Mouse (Mus musculus) 3134 (cell line): ENCODE measurements at regions not wholly inside any gene's neighbourhood (a gene's known extent, or its start where the extent isn't known, plus 50 kb on each side); places are given as distances from the start of the nearest gene placed in this dataset.

ENCODE experiments used
- DNase-seq: peaks from one replicate; pipeline ENCODE4 v3.0.0-alpha.2; 2011; ENCODE audit warnings: low spot score; ENCODE audit not compliant: insufficient read length; ENCODE audit errors: extremely low read depth

DNA sequence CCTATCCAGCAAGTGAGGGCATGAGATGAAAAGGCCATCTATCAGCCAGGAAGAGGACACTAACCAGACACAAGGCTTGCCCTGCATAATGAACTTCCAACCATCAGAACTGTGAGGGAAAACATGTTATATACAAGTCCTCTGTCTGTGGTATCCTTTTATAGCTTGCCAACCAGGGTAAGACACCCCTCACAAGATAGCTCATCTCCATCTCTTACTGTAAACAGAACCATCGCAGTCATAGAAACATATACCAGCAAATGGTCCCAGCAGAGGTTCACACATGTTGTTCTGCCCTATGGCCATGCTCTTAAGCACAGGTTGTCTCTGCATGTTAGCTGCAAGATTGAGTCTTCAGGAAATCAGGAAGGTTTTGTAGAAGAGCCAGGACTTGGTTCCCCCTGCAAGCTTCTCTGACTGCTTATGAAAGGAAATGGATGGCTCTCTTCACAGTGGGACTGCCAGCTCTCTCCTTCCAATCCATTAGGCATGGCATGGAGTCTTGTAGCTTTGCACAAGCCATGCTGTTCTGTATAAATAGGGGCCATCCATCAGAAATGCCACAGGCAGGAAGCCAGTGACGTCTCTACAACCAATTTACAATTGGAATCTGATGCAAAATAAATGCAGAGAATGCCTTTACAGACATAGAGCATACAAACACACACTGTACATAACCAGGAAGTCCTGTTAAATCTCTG lies 1514.0 kb upstream of the Lrrc6 start:
- DNase-seq: no peak

DNA sequence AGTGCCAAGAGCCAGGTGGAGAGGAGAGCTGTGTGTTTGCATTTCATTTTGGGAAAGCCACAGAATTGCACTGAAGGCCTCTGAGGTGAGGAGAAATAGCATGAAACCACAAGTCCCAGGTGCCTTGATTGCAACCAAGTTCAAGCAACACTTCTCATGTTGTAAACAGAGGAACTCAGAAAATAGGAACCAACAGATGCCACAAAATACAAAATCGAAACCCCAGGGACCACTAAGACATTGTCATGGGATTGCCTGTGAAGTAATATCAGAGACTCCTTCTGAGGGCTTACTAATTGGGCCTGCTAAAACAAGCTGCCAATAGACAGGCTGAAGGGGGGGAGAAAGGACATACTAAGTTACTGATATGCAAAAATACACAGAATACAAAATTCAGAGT lies 1510.5 kb upstream of the Lrrc6 start:
- DNase-seq: no peak

DNA sequence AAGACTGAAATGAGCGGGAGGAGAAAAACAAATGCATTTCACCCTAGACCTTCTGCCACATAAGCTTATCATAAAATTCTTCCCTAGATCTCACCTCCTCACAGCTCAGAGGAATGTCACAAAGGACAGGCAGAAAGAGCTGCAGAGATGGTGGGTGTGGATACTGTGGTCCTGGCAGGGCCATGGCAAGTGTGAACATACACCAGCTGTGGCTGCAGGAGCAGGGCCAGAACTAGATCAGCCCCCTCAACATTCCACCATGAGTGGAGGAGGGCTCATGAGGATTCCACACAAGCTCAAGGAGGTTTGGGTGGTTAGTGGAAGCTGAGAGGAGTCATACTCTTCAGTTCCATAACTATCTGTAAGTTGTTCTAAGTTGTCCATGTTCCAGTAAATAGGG lies 1509.5 kb upstream of the Lrrc6 start:
- DNase-seq: no peak

DNA sequence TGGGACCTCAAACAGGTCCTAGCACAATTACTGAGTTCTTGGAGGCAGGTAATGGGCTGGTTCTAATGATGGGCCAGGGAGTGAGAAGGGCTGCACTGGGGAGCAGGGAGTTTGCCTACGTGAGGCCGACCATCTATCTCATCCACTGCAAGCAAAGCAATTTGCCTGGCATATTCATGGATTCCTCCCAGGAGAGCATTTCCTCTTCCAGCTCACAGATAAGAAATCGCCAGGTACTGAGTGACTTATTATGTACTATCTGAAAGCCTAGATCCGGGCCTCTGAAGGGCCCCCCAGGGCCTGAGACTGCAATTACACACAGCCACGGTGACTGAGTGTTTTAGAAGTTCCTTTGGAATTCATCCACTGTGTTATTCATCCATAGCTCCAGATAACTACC lies 1504.1 kb upstream of the Lrrc6 start:
- DNase-seq: no peak

DNA sequence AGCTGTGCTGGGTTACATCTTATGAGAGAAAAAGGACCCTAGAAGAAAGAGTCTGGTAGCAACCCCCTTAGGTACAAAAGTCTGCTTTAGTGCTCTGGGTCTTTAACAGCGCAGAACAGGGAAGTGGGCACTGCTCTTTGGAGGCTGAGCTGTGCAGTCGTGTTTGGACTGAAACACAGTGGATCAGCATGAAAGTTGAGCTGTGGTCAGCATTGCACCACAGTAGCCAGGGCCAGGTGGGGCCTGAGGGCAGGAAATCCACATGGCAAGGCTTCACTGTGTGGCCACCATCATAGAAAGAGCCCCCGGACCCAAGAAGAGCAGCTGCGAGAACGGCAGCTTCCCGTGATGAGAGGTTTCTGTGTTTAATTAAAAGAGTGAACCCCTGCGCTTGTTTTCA lies 1495.8 kb upstream of the Lrrc6 start:
- DNase-seq: no peak

DNA sequence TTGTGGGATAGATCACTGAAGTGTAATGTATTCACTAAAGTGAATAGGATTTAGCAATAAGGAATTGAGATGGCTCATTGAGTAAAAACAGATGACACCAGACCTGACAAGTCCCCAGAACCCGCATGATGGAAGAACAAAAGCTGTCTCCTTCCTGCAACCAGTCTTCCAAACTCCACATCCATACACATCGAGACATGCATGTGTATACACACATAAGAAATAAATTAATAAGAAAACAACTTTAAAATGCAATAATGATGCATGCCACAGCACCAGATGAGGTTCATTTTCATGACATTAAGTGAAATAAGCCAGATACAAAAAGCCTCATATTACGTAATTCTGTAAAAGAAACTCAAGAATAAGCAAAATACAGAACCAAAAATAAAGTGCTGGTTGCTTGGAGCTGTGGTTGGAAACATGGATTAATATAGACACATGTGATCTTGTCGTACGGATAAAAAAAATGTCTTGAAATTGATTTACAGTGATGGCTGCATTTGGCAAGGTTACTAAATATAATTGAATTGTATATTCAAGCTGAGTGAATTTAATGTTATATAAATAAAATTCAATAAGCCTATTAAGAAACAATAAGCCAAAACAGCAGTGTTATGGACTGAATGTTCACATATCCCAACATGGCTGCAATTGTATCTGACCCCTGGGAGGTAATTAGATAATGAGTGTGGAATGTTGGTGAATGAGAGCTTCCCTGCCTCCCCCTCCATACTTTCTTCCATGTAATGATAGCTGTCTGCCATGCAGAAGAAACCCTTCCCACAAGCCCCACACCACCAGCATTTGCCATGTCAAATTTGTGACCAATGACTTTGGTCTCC lies 1488.9 kb upstream of the Lrrc6 start:
- DNase-seq: no peak

DNA sequence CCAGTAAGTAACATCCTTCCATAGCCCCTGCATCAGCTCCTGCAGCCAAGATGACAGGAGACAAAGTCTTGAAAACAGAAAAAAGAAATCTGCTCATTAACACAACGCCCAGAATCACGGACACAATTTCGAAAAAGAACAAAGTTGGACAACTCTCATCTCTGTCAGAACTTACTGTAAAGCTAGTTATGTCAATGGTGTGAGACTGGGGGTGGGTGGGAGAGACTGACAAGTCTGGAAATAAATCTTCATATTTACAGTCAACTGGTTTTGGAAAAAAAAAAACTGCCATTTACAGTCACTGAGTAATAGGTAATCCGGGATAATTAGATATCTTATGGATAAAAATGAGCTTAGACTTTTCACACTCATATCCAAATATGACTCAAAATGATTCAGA lies 1487.2 kb upstream of the Lrrc6 start:
- no peak for DNase-seq

DNA sequence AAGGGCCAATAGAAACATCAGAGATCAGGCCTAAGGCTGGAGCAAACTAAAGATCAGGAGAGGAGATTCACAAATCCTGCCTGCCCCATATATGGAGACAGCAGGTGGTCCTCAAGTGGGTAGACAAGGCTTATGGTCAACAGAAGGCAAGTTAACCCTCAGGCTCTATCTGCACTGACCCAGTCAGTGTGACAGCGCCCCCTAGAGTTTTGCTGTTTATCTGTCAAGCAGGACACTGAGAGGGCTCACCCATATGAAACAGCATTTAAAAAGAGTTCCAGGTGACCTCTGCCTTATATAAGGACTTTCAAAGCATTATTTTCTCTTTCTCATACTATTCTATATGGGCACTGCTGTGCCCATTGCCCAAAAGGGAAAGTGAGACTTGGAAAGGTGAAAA lies 1482.5 kb upstream of the Lrrc6 start:
- DNase-seq: no peak

DNA sequence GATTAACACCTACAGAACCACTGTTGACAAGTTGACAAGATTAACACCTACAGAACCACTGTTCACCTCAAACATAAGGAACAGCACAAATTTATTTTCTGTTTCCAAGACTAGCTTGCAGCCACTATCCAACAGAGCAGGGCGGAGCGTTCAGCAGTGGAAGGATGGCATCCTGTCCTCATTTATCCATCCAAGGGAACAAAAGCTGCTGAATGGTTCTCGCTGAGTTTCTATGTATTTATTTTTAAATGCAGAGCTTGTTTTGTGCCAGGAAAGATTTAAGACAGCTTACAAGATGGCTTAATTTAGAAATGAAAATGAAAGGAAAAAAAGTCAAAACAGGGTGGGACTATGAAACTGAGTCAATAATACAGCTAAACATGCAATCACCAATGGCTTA lies 1481.2 kb upstream of the Lrrc6 start:
- no peak for DNase-seq

DNA sequence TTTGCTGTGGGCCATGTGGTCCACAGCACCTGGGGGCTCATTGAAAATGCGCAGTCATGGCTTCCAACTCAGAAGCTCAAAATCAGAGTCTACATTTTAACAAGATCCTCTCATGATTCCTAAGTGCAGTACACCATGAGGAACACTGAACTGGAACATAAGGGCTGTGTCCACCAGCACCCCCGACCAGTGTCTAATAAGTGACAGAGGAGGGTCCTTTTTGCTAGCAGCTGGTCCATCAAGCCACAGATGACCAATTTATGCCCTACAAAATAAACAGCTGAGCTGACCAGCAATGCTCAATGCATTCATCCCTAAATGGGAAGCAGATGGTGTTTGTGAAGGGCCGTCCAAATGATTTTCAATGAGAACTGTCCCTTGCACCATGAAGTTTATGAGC lies 1478.7 kb upstream of the Lrrc6 start:
- DNase-seq: no peak

DNA sequence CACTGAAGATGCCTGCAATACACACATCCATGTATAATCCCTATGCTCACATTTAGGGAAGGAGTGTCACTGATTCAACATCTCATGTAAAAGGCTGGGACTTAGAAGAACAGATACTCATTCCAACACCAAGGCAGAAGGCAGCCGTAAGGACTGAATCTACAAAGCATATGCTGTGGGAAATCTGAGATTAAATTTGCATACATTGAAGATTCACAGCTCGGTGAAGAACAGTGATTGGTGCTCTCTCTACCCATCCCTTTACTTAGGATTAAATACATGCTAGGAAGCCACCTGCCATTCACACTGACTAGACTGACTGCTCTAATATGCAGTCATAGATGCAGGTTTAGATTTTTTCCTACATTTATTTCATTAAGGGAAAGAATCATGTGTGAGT lies 1476.5 kb upstream of the Lrrc6 start:
- no peak for DNase-seq

DNA sequence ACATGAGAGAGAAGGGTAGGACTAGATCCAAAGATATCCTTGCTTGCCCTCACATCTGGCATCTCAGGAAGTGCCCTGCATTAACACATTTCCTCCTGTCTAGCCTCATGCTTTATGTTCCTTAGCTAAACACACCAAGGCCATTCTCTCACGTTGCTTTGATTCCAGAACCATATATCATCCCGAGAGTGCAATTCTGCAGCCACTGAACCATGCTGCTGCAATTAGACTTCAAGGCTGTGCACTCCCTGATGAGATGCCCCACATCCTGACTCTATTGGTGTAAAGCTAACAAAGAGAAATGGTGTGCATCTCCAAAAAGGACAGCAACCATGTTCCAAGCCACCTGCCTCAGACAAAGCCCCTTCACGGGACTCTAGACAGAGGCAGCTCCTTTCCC lies 1471.3 kb upstream of the Lrrc6 start:
- DNase-seq: no peak

DNA sequence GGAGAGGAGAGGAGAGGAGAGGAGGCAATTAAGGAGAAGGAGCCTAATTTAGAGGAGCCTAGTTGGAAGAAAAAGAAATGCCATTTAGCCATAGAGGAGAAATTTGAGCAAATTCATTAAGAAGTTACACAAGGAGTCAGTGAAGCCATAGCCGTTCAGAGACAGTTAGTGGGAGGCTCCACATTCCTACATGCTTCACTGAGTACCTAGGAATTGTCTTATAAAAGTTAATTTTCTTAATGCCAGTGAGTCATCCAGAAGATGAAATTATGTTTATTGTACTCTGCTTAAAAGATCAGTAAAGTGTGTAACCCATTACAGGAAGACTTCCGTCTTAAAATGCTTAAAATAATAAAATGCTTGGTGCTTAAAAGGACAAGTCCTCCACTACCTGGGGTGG lies 1453.5 kb upstream of the Lrrc6 start:
- no peak for DNase-seq

DNA sequence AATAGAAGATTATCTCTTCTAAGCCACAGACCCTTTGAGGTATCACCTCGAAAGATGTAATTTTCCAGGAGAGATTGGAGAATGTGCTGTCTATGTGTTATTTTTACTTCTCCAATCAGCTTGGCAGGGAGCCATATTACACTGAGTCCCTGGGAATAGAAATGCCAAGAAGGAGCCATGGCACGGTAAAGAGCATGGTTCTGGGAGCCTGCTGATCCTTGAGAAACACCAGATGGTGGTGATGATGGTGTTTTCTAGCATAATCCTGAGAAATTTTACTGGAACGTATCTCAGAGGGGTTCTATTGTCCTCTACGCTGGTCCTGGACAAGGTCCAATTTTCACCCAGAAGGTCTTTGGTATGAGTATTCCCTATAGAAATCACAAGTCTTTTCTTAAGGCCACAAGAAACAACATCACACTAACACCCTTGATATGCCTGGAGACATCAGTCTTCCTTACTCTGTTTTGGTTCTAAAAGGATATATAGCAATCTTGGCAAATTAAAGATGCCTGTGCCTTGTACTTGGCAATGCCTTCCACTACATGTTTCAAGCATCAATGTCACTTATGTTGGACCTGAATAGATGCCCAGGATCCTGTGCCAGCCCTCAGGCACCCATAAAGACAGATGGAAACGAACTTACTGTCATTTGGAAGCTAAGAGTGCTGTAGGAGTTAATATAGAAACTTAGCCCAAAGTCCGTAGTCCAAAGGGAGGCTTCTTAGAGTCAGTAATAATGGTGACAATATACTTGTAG lies 1449.8 kb upstream of the Lrrc6 start:
- no peak for DNase-seq

DNA sequence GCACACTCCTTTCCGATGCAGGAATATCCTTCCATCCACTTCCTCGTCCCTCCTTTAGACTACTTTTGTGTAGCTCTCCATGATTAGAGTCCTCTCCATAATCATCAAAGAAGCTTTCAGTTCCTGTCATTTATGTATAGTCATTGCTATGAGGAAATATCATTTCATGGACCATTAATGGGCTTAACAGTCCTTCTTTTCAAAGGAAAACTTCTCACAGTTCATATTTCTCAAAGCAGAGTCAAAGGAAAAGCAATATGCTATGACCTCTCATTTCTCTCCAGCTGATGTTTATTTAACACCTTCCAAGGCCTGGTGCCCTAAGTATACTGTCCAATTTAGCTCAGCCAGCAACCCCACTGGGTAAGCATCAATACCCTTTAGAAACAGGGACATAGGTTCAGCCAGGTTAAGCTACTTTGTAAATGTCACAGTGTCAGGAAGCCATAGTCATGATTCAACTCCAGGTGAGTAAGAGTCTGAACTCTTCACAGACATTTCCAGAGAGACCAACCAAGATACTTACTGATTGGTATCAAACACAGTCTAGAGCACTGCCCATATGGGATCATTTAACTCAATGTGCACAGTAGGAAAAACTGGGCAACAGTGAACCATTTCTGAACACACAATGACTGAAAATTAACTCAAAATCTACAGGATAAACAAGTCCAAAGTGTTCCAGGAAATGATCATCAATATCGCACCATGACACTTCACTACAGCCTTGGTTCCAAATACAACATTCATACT lies 1443.8 kb upstream of the Lrrc6 start:
- no peak for DNase-seq

DNA sequence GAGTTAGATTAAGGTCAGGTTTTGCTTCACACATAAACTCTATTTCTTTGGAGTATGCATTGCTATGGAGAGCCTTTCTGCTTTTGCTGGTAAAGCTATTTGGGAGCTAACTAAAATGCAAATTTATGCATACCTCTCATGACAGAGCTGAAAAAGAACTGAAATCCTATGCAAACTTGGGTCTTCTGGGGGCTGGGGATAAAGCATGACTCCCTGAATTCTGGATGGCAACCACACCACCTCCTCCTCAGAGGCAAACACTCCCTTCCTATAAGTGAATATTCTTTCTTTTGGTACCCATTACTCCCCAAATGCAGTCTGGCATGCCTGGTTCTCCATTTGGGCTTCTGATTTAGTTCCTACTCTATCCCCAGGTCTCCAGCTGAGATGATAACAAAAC lies 1442.3 kb upstream of the Lrrc6 start:
- no peak for DNase-seq

DNA sequence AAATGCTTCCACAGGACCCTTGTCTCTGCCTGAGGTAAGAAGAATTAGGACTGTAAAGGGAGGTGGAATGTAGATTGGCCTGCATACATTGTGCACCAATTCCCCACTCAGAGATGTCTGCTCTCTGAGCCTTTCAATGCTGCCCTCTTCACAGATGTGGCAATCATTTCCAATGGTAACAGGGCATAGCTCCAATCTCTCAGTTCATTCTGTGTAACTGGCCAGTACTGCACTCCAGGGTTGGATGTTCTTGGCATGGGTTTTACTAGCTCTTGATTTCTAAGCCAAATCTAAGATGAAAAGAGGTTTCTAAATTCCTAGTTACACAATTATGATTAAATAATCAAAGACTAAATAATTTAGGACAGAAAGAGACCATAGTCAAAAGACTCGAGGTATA lies 1439.8 kb upstream of the Lrrc6 start:
- no peak for DNase-seq

DNA sequence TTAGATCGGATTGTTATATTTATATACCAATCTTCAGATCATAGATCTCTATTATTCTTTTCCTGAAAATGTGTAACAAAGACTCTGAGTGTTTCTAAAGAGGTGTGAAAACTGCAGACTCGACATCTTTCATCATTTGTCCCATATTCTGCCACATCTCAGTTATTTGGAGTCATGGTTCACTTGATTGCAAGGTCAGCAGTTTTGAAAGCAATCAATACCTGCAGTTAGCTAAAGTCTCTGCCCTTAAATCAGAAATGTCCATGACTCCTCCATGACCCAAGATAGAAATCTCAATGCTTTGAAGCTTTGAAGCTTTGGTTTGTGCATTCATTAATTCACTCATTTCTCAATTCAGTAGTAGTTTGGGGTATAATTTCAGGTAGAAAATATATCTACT lies 1424.2 kb upstream of the Lrrc6 start:
- no peak for DNase-seq

DNA sequence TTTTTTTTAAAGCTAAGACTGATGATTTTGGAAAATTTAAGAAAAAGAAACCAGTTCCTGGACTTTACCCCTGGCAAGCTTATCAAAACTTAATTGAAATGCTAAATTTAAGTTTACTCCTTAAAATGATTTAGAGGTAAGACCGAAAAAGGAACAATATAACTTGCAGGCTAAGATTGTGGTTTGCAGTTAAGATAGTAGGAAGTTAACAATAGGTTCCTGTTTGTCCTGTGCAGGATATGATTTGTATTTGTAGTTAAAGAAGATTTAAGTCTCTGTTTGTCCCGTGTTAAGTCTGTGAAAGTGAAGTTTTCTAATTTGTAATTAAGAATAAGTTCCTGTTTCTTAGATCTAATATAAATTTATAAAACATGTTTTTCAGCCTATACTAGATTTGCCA lies 1406.3 kb upstream of the Lrrc6 start:
- no peak for DNase-seq

DNA sequence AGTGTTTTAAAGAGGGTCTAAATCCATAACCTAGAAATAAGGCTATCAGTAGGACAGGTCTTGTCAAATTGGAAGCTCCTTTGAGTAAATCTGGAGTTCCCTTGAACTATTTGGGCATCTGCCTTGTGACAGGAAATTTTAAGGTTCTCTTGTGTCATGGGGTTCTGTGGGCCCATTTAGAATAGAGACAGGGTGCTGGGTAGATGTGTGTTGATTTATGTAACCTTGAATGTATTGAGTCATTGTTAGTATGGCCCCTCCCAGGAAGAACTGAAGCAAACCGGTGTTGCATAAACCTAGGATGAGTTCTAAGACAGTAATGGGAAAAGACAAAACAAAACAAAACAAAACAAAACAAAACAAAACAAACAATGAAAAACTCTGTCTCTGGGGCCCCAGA lies 1404.6 kb upstream of the Lrrc6 start:
- DNase-seq: no peak

DNA sequence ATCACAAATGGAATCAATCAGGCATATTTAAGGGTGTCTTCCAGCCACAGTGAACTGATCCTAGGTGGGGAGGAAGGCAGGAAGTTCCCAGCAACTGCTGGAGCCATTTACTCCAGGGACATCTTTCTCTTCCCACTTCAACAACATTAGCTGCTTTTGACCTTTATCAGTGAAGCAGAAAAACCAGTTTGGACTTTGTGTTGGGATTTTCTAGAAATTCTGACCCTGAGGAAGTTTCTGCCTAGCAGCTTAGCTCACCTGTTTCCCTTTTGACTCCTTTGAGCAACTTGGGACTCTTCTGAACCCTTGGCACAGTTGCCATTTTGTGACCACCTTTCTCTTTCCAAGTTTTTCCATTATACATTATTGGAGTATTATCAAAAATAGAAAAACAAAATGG lies 1403.9 kb upstream of the Lrrc6 start:
- DNase-seq: no peak
